11 mouse cellular contexts compared by ENCODE assay signal in genomic region chr15:6432411-6432810, GRCm38 (mm10). TPM values are rescaled to one million over a fixed set of nuclear protein-coding genes. Genes with fewer than 3 reads are reported as not detected.
DNase-seq lines count a peak whose midpoint lies in the region; ATAC-seq lines count a peak whose summit lies in the region.
"Had no signal": no experiment of that assay in that cellular context is flagged by ENCODE, and none has a peak within 500 bp of the region (broad histone marks: within the 10 kb centered on the region; RNA-seq: fewer than 3 reads in every experiment).

No protein-coding gene starts in this region.

- 65% methylated on average over 7 of the region's 7 CpGs for WGBS in embryonic facial prominence, embryonic 14.5 days
- 56% methylated on average over 7 of the region's 7 CpGs for WGBS in forebrain, embryonic 16.5 days

- peak; percentile 28 for DNase-seq in kidney, adult 9 months
- DNase-seq in kidney, adult 18-20 months, result no peak
- DNase-seq in embryonic facial prominence, embryonic 14.5 days (ENCODE audit: low spot score), result peak; percentile 82
- peak; percentile 71 for DNase-seq in kidney, postnatal 14 days
- no peak for DNase-seq in thymus, postnatal 25 days
- no peak for DNase-seq in layer of hippocampus, adult 9-11 months
- DNase-seq: cerebellum, adult 11 months had no signal

- H3K4me2 ChIP-seq in embryonic facial prominence, embryonic 14.5 days (ENCODE audit: low read depth, low read length), result no peak overlapping the region
- H3K4me2 ChIP-seq in forebrain, embryonic 16.5 days (ENCODE audit: low read length), result no peak overlapping the region

- peak; percentile 72 for ATAC-seq in embryonic facial prominence, embryonic 14.5 days (ENCODE audit: low read depth)
- ATAC-seq in forebrain, embryonic 16.5 days, result peak; percentile 77
- no peak for ATAC-seq in erythroblast, adult 5-6 weeks (replicated peaks; ENCODE audit: low FRiP score, poor library complexity, severe bottlenecking)

- H3K4me1 ChIP-seq in embryonic facial prominence, embryonic 14.5 days (ENCODE audit: control insufficient read depth, insufficient read depth, low read length), result no peaks in the 10 kb centered on the region
- peaks cover 10% of the 10 kb centered on the region; the same call in 1 of the 2 replicates for H3K4me1 ChIP-seq in forebrain, embryonic 16.5 days (replicated peaks; ENCODE audit: control insufficient read depth, insufficient read depth, low read length)

- H3K36me3 ChIP-seq in embryonic facial prominence, embryonic 14.5 days (ENCODE audit: control insufficient read depth, insufficient read depth, low read length), result peaks cover 48% of the 10 kb centered on the region
- H3K36me3 ChIP-seq in forebrain, embryonic 16.5 days (ENCODE audit: control insufficient read depth, insufficient read depth), result no peaks in the 10 kb centered on the region

- H3K27ac ChIP-seq in embryonic facial prominence, embryonic 14.5 days (replicated peaks; ENCODE audit: low read depth, low read length), result no peak overlapping the region
- no peak overlapping the region for H3K27ac ChIP-seq in forebrain, embryonic 16.5 days (ENCODE audit: low read length)

- H3K4me3 ChIP-seq in embryonic facial prominence, embryonic 14.5 days (ENCODE audit: low read depth, low read length), result no peak overlapping the region
- no peak overlapping the region for H3K4me3 ChIP-seq in forebrain, embryonic 16.5 days (replicated peaks; ENCODE audit: low read length)

- H3K9me3 ChIP-seq in embryonic facial prominence, embryonic 14.5 days (ENCODE audit: control insufficient read depth, low read length), result no peaks in the 10 kb centered on the region
- H3K9me3 ChIP-seq in forebrain, embryonic 16.5 days (ENCODE audit: control insufficient read depth, low read length), result no peaks in the 10 kb centered on the region

- no peaks in the 10 kb centered on the region for H3K27me3 ChIP-seq in embryonic facial prominence, embryonic 14.5 days (replicated peaks; ENCODE audit: control insufficient read depth, insufficient read depth, low read length)
- H3K27me3 ChIP-seq in forebrain, embryonic 16.5 days (replicated peaks; ENCODE audit: control insufficient read depth, insufficient read depth, low read length), result no peaks in the 10 kb centered on the region

- no peak overlapping the region for H3K9ac ChIP-seq in embryonic facial prominence, embryonic 14.5 days (ENCODE audit: low read depth, low read length)
- H3K9ac ChIP-seq in forebrain, embryonic 16.5 days (replicated peaks; ENCODE audit: low read depth, low read length), result no peak overlapping the region

RNA-seq across cellular contexts. Expression of gene C9, which starts 12.7 kb away (rescaled TPM):
- polyA plus RNA-seq in embryonic facial prominence, embryonic 14.5 days (2014; fragmentation: Nextera tagmentation; extraction: Ambion mirVana), result not detected in 2 replicates
- polyA plus RNA-seq in forebrain, embryonic 16.5 days (2015; fragmentation: Nextera tagmentation; extraction: Ambion mirVana), result not detected in 2 replicates
- total RNA-seq in erythroblast, adult 5-6 weeks (2015; ENCODE audit: low replicate concordance), result not detected in 2 replicates
- total RNA-seq in erythroblast, adult 5-6 weeks (2017; ENCODE audit: low replicate concordance), result not detected in 2 replicates
- total RNA-seq: left cerebral cortex, postnatal 36 days had no signal
- polyA plus RNA-seq: frontal cortex, adult 2 months had no signal

Comparison
In these comparisons a context has a peak if more than half of its experiments do, and no peak if none do; other contexts are left out.
1. DNase-seq: peak in kidney, adult 9 months (single experiment), embryonic facial prominence, embryonic 14.5 days (single experiment) and kidney, postnatal 14 days (single experiment); none in kidney, adult 18-20 months (single experiment), thymus, postnatal 25 days (single experiment) and layer of hippocampus, adult 9-11 months (single experiment).